Mouse (Mus musculus) MEL (cell line): ENCODE data around the gene Thoc7. TPM values are rescaled to one million over a fixed set of nuclear protein-coding genes. Genes with fewer than 3 reads are reported as not detected.

Source experiments
- DNase-seq: peaks from one replicate; pipeline ENCODE4 v3.0.0; 2011; ENCODE audit warnings: low read depth, low spot score
- H3K27ac ChIP-seq: 2 replicates; pipeline ENCODE4 v1.5.1; 2012; ENCODE audit warnings: low read depth, mild to moderate bottlenecking, control low read depth, low read length, moderate library complexity; ENCODE audit not compliant: control insufficient read depth
- H3K27me3 ChIP-seq, 2 experiments: fragments of 150-350 bp in 1 of 2; sonication (generic) in 1 of 2; 2 replicates each; pipeline ENCODE4 v1.6.1; 2012; ENCODE audit warnings: low read length in 2 of 2, mild to moderate bottlenecking in 2 of 2, improper control_type of control experiment in 1 of 2, moderate library complexity in 1 of 2; ENCODE audit not compliant: insufficient read depth in 2 of 2, control insufficient read depth in 1 of 2
- H3K36me3 ChIP-seq, 2 experiments: 2 replicates each; pipeline ENCODE4 v1.6.1; 2012 to 2014; ENCODE audit warnings: low read length in 2 of 2, improper control_type of control experiment in 1 of 2, inconsistent platforms in 1 of 2, mild to moderate bottlenecking in 1 of 2; ENCODE audit not compliant: insufficient read depth in 2 of 2, control insufficient read depth in 1 of 2
- H3K4me1 ChIP-seq, 2 experiments: fragments of 150-350 bp in 1 of 2; sonication (generic) in 1 of 2; 2 replicates each; pipeline ENCODE4 v1.6.1; 2012; ENCODE audit warnings: low read length in 2 of 2, improper control_type of control experiment in 1 of 2, mild to moderate bottlenecking in 1 of 2; ENCODE audit not compliant: insufficient read depth in 2 of 2, control insufficient read depth in 1 of 2
- H3K4me3 ChIP-seq, 2 experiments: fragments of 150-350 bp in 1 of 2; sonication (generic) in 1 of 2; 2 replicates each; pipeline ENCODE4 v1.5.1; 2012; ENCODE audit warnings: low read depth in 2 of 2, low read length in 2 of 2, mild to moderate bottlenecking in 2 of 2, moderate library complexity in 2 of 2, control low read depth in 1 of 2, improper control_type of control experiment in 1 of 2; ENCODE audit not compliant: control insufficient read depth in 1 of 2, insufficient read depth in 1 of 2
- H3K79me2 ChIP-seq: 2 replicates; pipeline ENCODE4 v1.6.1; 2012; ENCODE audit warnings: mild to moderate bottlenecking, low read length, moderate library complexity; ENCODE audit not compliant: control insufficient read depth, poor library complexity, insufficient read depth
- H3K9ac ChIP-seq: 2 replicates; pipeline ENCODE4 v1.6.1; 2012; ENCODE audit warnings: low read depth, mild to moderate bottlenecking, control low read depth, low read length, moderate library complexity; ENCODE audit not compliant: control insufficient read depth, poor library complexity, severe bottlenecking
- H3K9me3 ChIP-seq: fragments of 150-350 bp; sonication (generic); replicated peaks from 2 replicates; pipeline ENCODE4 v1.6.1; 2012; ENCODE audit warnings: mild to moderate bottlenecking, low read length, improper control_type of control experiment, moderate library complexity; ENCODE audit not compliant: insufficient read depth
- CHD1 ChIP-seq: IDR thresholded peaks from 2 replicates; pipeline ENCODE4 v1.6.1; 2012; ENCODE audit warnings: low read depth, mild to moderate bottlenecking, inconsistent platforms, low read length, improper control_type of control experiment
- CHD2 ChIP-seq: IDR thresholded peaks from 2 replicates; pipeline ENCODE4 v1.6.1; 2011; ENCODE audit warnings: low read length, improper control_type of control experiment
- ELF1 ChIP-seq: IDR thresholded peaks from 2 replicates; pipeline ENCODE4 v1.6.1; 2014; ENCODE audit warnings: low read depth, mild to moderate bottlenecking, inconsistent platforms, low read length, improper control_type of control experiment, moderate library complexity
- ETS1 ChIP-seq: IDR thresholded peaks from 2 replicates; pipeline ENCODE4 v1.6.1; 2012; ENCODE audit warnings: low read depth, mild to moderate bottlenecking, inconsistent platforms, low read length, improper control_type of control experiment, moderate library complexity
- GATA1 ChIP-seq: IDR thresholded peaks from 2 replicates; pipeline ENCODE4 v1.6.1; 2011; ENCODE audit warnings: low read depth, low read length, improper control_type of control experiment
- HCFC1 ChIP-seq: IDR thresholded peaks from 2 replicates; pipeline ENCODE4 v1.6.1; 2012; ENCODE audit warnings: low read depth, mild to moderate bottlenecking, inconsistent platforms, low read length, improper control_type of control experiment, moderate library complexity
- JUND ChIP-seq: IDR thresholded peaks from 2 replicates; pipeline ENCODE4 v1.6.1; 2011; ENCODE audit warnings: low read depth, mild to moderate bottlenecking, improper control_type of control experiment, low read length
- KAT2A ChIP-seq: conservative IDR thresholded peaks from 2 replicates; pipeline ENCODE4 v1.6.1; 2012; ENCODE audit warnings: low read depth, low read length, improper control_type of control experiment, inconsistent platforms
- MAFK ChIP-seq: IDR thresholded peaks from 2 replicates; pipeline ENCODE4 v1.6.1; 2011; ENCODE audit warnings: low read depth, mild to moderate bottlenecking, low read length, improper control_type of control experiment, borderline replicate concordance
- MAX ChIP-seq: IDR thresholded peaks from 2 replicates; pipeline ENCODE4 v1.6.1; 2011; ENCODE audit warnings: low read length, improper control_type of control experiment
- MAZ ChIP-seq: IDR thresholded peaks from 2 replicates; pipeline ENCODE4 v1.6.1; 2012; ENCODE audit warnings: low read depth, mild to moderate bottlenecking, inconsistent platforms, low read length, improper control_type of control experiment
- MEF2A ChIP-seq: IDR thresholded peaks from 2 replicates; pipeline ENCODE4 v1.6.1; 2014; ENCODE audit warnings: low read depth, mild to moderate bottlenecking, inconsistent platforms, low read length, improper control_type of control experiment; ENCODE audit not compliant: poor library complexity, insufficient replicate concordance, severe bottlenecking; ENCODE audit errors: extremely low read depth
- MXI1 ChIP-seq: IDR thresholded peaks from 2 replicates; pipeline ENCODE4 v1.6.1; 2011; ENCODE audit warnings: mild to moderate bottlenecking, low read depth, low read length, improper control_type of control experiment
- MYC ChIP-seq: IDR thresholded peaks from 2 replicates; pipeline ENCODE4 v1.6.1; 2011; ENCODE audit warnings: low read depth, mild to moderate bottlenecking, low read length, improper control_type of control experiment, moderate library complexity
- NELFE ChIP-seq: IDR thresholded peaks from 2 replicates; pipeline ENCODE4 v1.6.1; 2011; ENCODE audit warnings: low read depth, low read length, improper control_type of control experiment
- NRF1 ChIP-seq: IDR thresholded peaks from 2 replicates; pipeline ENCODE4 v1.6.1; 2014; ENCODE audit warnings: low read depth, mild to moderate bottlenecking, inconsistent platforms, low read length, improper control_type of control experiment, moderate library complexity; ENCODE audit not compliant: poor library complexity, insufficient read depth, severe bottlenecking
- POLR2AphosphoS2 ChIP-seq: IDR thresholded peaks from 2 replicates; pipeline ENCODE4 v1.6.1; 2011; ENCODE audit warnings: low read length, improper control_type of control experiment
- POLR2AphosphoS5 ChIP-seq: IDR thresholded peaks from 2 replicates; pipeline ENCODE4 v1.6.1; 2012; ENCODE audit warnings: low read depth, borderline replicate concordance, mild to moderate bottlenecking, inconsistent platforms, low read length, moderate library complexity, mixed read lengths
- RCOR1 ChIP-seq: IDR thresholded peaks from 2 replicates; pipeline ENCODE4 v1.6.1; 2012; ENCODE audit warnings: low read depth, mild to moderate bottlenecking, inconsistent platforms, low read length, improper control_type of control experiment
- SMC3 ChIP-seq: IDR thresholded peaks from 2 replicates; pipeline ENCODE4 v1.6.1; 2011; ENCODE audit warnings: low read depth, low read length, improper control_type of control experiment
- TBP ChIP-seq: IDR thresholded peaks from 2 replicates; pipeline ENCODE4 v1.8.0; 2011; ENCODE audit warnings: low read depth, low read length, improper control_type of control experiment
- USF1 ChIP-seq: IDR thresholded peaks from 2 replicates; pipeline ENCODE4 v1.6.1; 2014; ENCODE audit warnings: low read depth, mild to moderate bottlenecking, inconsistent platforms, low read length, improper control_type of control experiment, moderate library complexity
- USF2 ChIP-seq, 2 experiments: IDR thresholded peaks; 2 replicates each; pipeline ENCODE4 v1.6.1; 2011 to 2012; ENCODE audit warnings: improper control_type of control experiment in 2 of 2, low read length in 2 of 2, borderline replicate concordance in 1 of 2, inconsistent platforms in 1 of 2, low read depth in 1 of 2, mild to moderate bottlenecking in 1 of 2; ENCODE audit not compliant: insufficient read depth in 1 of 2
- ZKSCAN1 ChIP-seq: IDR thresholded peaks from 2 replicates; pipeline ENCODE4 v1.6.1; 2012; ENCODE audit warnings: low read depth, mild to moderate bottlenecking, inconsistent platforms, low read length, improper control_type of control experiment, moderate library complexity
- ZMIZ1 ChIP-seq: IDR thresholded peaks from 2 replicates; pipeline ENCODE4 v1.6.1; 2012; ENCODE audit warnings: low read depth, mild to moderate bottlenecking, inconsistent platforms, low read length, improper control_type of control experiment, moderate library complexity
- polyA plus RNA-seq, 2 experiments: library from polyadenylated mRNA; stranded (reverse) in 1 of 2; unstranded in 1 of 2; fragments of >175 nt in 1 of 2; fragments of >200 nt in 1 of 2; gene quantifications; 2 replicates each; pipeline versions ENCODE4 v1.2.1 to v1.2.4; 2012; ENCODE audit warnings: low replicate concordance in 2 of 2, low read depth in 1 of 2; ENCODE audit not compliant: insufficient read length in 2 of 2, insufficient read depth in 1 of 2, missing spikeins in 1 of 2
- total RNA-seq: library from RNA; depleted of rRNA; stranded (reverse); fragments of 300-350 nt; gene quantifications from 2 replicates; pipeline ENCODE4 v1.2.3, GENCODE M21; 2012

The Thoc7 gene
- total and polyA plus RNA-seq, 3 experiments = 85.8 to 121 TPM; not detected in 1

- no peak overlapping the region for H3K27ac ChIP-seq
- no peaks in the 10 kb centered on the region for H3K36me3 ChIP-seq
- no peak for DNase-seq
- H3K79me2 ChIP-seq = no peaks in the 10 kb centered on the region
- H3K4me1 ChIP-seq = peaks cover 0 to 2% of the 10 kb centered on the region in 2 experiments; a peak in 2 of 4 replicates
- no peak overlapping the region for H3K9ac ChIP-seq
- no peaks in the 10 kb centered on the region for H3K27me3 ChIP-seq
- H3K9me3 ChIP-seq = no peaks in the 10 kb centered on the region
- no peak overlapping the region for H3K4me3 ChIP-seq
- TF ChIP-seq MEF2A (no peak), ZMIZ1 (no peak), GATA1 (no peak), KAT2A (no peak), HCFC1 (no peak), ZKSCAN1 (no peak), CHD2 (no peak), POLR2AphosphoS5 (no peak), NELFE (no peak), MXI1 (no peak), MAZ (no peak), NRF1 (no peak), RCOR1 (no peak), CHD1 (no peak), POLR2AphosphoS2 (no peak)
Measured at GRCm38 (mm10) chr14:13982174-13982573, 20.5 kb upstream of the Thoc7 start.

GRCm38 (mm10) chr14:13981286-13981685 is 19.6 kb upstream of the Thoc7 start:
- no peak overlapping the region for H3K4me3 ChIP-seq
- no peak overlapping the region for H3K9ac ChIP-seq
- no peaks in the 10 kb centered on the region for H3K79me2 ChIP-seq
- H3K4me1 ChIP-seq = peaks cover 0 to 2% of the 10 kb centered on the region in 2 experiments; a peak in 2 of 4 replicates
- TF ChIP-seq GATA1 (no peak), MAZ (no peak)
- DNase-seq = peak; percentile 23
- no peaks in the 10 kb centered on the region for H3K27me3 ChIP-seq
- H3K36me3 ChIP-seq = no peaks in the 10 kb centered on the region
- H3K9me3 ChIP-seq = no peaks in the 10 kb centered on the region
- no peak overlapping the region for H3K27ac ChIP-seq

- Histone ChIP-seq H3K9ac (no peak overlapping the region), H3K9me3 (no peaks in the 10 kb centered on the region), H3K27ac (no peak overlapping the region), H3K4me1 (peaks cover 0 to 2% of the 10 kb centered on the region in 2 experiments; a peak in 2 of 4 replicates), H3K36me3 (no peaks in the 10 kb centered on the region), H3K4me3 (no peak overlapping the region), H3K79me2 (no peaks in the 10 kb centered on the region), H3K27me3 (no peaks in the 10 kb centered on the region)
- no peak for DNase-seq
- no peak for TF ChIP-seq MYC
- no peak for TF ChIP-seq MEF2A
- no peak for TF ChIP-seq MAFK
- TF ChIP-seq USF1 = no peak
- TF ChIP-seq MAX = no peak
- no peak for TF ChIP-seq TBP
- no peak for TF ChIP-seq CHD1
- TF ChIP-seq POLR2AphosphoS5 = no peak
- TF ChIP-seq POLR2AphosphoS2 = no peak
- no peak for TF ChIP-seq NELFE
- TF ChIP-seq SMC3 = no peak
- no peak for TF ChIP-seq NRF1
- TF ChIP-seq ETS1 = no peak
- no peak for TF ChIP-seq ELF1
- no peak for TF ChIP-seq JUND
- no peak for TF ChIP-seq USF2 (IDR thresholded peaks at IDR 0.05; ENCODE audit: borderline replicate concordance in 1 of 2, insufficient read depth in 1 of 2, low read depth in 1 of 2, low read length in 2 of 2)
- no peak for TF ChIP-seq HCFC1
Measured at GRCm38 (mm10) chr14:13977498-13977897, 15.8 kb upstream of the Thoc7 start.
